Mouse (Mus musculus): Measurements from ENCODE around the gene Lamc3.

The Lamc3 gene

DNA sequence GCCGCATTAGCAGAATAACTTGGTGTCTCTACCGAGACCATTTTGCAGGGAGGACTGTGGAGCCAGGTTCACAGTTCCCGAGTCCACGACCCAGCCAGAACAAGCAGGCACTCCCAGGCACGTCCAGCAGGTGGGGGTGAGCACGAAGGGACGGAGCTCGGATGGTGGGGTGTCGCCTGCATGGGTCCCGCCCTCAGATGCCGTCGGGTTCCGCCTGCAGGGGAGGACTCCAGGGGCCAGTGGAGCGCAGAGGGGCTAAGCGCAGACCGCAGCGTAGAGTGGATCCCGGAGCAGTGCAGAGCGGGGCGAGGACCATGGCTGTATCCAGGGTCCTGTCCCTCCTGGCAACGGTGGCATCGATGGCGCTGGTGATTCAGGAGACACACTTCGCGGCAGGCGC lies at the start of gene Lamc3:
Lamc3 (plus strand) TSS at position 262 of the 400 bp plus-strand sequence.
- DNase-seq, result no peak

DNA sequence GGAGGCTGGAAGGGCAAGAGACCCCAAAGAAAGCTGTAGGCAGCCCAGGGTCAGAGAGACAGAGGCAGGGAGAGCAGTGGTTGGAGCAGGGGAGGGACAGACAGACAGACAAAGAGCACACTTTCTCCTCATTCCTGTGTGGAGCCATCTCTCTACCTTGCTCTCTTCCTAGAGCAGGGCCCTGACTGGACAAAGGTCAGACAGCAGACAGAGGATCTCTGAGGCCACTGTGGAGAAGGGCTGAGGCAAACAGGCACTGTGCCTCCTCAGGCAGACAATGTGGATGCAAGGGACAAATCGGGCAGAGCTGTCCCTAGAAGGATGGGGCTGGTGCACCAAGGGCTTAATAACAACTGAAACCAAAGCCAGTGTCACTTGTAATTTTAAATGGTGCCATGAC lies 48.2 kb upstream of the Lamc3 start:
- no peak for DNase-seq

DNA sequence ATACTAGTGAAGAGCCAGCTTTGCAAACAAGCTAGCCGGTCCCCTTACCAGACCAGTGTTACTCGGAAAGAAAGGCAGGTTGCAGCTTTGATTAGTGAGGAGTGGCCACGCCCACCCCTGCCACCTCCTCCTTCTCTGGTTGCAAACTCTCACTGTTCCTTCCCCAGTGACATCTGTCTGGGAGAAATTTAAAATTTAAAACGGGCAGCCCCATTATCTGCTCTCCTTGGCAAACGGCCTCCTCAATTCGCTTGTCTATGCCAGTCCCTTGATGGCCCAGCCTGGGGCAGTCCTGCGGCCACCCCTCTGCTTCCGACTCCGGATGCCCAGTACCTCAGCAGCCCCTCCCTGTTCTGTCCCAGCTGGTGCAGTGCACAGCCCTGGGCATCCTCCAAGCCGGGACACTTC lies 42.4 kb upstream of the Lamc3 start:
- DNase-seq, result no peak

DNA sequence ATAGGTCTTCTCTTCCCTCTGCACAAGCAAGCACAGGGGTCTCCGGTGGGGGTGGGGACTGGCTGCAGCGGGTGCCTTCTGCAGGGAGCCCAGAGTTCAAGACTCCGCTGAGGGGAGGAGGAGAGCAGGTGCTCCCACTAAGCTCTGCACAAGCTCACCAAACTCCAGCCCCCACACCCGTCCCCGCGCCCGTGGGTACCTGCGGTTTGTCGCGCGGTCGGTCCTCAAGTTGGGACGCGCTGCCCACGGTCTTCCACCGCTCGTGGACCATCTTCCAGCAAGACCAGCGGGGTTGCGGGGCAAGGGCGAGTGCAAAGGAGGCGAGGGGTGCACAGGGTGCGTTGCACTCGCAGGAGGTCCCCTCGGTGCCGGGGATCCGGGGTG lies 41.6 kb upstream of the Lamc3 start:
- no peak for DNase-seq

DNA sequence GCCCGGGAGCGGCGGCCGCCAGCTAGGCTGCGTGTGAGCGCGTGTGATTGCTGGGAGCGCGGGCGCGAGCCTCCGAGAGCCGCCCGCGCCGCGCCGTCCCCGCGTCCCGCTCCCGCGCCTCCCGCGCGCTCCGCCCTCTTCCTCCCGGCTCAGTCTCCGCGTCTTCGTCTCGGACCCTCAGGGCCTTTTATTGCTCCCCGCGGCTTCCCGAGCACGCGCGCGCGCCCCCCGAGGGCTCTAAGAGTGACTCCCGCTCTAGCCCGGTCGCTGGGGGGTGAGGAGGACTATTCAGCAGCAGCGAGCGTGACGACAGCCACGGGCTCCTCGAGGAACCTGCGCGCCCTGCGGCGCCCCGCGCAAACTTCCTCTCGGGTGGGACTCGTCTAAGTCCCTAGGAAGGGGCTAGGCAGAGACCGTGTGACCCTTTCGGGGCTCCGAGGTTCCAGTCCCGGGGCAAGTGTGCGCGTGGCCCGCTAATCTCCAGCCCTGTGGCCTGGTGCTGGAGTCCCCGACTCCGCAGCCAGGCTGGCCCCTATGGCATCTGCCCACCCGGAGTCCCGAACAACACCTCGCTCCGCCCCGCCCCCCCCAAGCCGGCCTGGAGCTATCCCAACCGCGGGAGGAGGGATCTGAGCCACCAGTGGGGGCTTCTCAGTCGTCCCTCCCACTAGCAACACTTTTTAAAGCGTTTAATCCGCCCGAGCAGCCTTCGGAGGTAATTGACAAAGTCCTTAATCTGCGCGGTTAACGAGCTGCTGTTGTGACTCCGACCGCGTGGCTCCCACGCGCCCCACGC lies 41.0 kb upstream of the Lamc3 start, which contains the start of gene Fibcd1:
Fibcd1 (minus strand) TSS at position 110 of the 796 bp plus-strand sequence.
- DNase-seq, result no peak

DNA sequence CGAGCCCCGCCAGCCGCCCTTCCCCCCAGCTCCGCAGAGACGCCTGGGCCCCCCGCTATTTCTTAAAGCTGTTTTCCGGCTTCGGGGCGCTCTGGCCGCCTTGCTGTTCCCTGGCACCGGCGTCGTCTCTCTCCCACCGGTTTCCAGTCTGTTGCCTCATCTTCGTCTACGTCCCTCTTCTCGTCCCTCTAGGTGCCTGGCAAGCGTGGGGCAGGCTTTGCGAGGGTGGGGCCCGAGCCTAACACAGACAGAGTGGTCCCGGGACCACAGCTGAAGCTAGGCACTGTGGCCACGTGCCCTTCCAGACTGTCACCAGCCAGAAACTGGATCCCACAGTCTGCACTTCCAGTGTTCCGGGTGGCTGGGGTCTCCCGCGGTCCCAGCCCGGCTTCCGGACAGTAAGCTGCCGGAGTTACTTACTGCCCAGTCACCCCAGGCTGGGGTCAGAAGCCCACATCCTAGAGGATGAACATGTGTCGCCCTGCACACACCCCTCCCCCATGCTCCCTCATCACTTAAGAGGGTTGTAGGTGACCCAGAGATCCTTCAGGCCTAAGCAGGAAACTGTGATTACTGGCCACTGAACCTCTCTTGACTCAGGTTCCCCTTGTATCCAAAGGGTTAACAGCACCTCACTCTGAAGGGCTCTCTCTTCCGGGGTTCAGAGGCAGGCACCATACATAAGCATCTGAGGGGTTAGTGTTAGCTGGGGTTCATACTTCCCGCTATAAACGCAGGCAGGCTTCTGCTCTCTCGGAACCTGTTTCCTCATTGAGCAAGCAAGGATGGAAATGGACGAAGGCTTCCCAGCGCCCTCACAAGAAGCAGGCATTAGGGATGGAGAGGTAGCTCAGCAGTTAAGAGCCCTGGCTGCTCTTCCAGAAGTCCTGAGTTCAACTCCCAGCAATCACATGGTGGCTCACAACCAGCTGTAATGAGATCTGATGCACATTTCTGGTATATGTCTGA lies 40.1 kb upstream of the Lamc3 start:
- DNase-seq, result no peak

DNA sequence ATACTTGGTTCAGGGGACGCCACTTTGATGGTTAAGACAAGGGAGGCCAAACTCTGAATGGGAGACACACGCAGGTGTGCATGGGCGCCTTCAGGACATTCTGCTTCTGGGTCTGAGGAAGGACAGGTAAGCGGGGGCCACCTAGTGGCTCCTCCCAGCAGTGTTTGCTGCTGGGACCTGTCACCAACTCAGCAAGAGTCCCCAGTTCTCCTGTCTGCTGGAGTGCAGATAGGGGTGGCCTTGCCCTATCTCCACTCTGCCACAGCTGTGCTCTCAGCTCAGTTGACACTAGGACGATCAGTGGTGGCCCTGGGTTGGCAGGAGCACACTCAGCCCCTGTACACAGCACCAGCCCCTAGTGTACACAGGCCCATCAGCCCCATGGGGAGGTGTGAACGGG lies 39.2 kb upstream of the Lamc3 start:
- DNase-seq, result no peak

DNA sequence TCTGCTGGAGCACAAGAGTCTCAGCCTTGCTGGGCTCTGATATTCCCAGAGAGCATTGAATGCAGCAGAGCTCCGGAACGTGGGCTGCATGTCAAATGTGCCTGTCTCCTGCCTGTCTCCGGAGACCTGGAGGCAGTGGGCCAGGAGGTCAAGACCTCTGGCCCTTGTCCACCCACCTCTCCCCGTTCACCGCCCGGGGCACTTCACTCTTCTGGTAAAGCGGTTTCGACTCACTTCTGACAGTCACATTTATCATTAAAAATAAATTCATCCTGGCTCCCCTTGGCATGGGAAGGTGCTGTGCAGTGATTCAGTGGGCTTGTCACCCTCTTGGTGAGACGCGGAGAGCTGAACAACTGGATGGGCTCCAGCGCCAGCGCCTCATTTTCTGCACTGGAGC lies 37.0 kb upstream of the Lamc3 start:
- no peak for DNase-seq

DNA sequence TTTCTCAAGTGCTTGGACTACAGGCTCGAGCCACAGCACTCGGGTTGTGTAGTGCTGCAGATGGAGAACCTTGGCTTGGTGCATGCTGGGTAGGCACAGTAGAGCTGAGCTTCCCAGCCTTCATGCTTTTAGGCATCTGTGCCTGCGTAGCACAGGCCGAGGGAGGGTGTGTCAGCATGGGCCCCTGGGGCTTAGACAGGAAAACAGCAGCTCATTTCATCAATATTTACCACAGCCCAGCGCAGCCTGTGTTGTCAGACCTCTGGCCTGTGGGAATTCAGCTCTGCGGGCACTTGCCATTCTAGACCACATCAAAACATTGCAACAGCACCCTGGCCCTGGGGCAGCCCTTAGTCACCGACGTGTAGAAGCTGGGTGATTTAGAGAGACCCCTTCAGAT lies 31.1 kb upstream of the Lamc3 start:
- DNase-seq, result no peak

DNA sequence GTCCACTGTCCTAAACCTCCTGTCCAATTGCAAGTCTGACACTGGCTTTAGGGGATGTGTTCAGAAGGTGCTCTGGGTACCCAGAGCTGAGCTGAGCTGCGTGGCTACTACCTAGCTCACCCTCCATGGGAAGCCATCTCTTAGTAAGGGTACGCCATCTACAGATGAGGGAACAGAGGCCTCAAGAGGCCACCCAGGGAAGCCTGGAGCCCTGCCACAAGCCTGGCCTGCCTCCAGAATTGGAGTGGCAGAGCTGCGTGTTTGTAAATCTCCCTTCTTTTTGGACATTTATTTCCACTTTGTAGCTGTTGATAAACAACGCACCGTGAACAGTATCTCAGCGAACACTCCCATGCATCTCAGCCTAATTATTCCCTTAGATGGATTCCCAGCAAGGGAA lies 29.9 kb upstream of the Lamc3 start:
- DNase-seq, result no peak

DNA sequence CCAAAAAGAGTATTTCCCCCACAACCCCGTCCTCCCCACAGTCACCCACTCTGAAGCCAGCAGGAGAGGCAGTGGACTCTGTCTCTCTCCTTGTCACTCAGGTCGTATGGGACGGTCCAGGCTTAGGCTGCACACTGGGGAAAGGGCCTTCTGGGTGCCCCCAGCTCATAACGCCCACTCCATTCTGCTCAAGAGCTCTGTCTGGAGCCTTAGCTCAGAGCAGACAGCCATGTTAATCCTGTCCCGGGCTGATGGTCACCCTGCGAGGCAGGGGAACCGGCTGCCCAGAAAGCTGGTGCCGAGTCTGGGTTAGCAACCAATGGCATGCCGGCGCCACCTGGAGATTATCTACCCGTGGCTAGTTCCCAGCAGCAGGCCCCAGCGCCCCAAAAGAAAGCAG lies 28.6 kb upstream of the Lamc3 start:
- no peak for DNase-seq

DNA sequence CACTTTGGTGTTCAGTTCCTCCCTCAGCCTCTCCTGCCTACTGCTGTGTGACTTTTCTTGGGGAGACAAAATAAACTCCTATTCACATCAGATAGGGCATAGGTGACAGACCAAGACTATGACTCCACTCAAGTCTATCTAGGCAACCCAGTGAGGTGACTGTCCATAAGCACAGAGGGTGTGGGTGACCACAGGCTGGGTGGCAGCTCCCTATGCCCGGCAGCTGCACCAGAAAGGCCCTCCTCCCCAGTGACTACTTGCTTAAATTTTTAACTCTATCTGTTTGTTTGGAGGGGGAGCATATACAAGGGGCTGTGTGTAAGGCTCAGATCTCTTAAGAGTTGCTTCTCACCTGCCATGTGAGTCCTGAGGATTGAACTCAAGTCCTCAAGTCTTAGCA lies 24.2 kb upstream of the Lamc3 start:
- DNase-seq, result no peak

DNA sequence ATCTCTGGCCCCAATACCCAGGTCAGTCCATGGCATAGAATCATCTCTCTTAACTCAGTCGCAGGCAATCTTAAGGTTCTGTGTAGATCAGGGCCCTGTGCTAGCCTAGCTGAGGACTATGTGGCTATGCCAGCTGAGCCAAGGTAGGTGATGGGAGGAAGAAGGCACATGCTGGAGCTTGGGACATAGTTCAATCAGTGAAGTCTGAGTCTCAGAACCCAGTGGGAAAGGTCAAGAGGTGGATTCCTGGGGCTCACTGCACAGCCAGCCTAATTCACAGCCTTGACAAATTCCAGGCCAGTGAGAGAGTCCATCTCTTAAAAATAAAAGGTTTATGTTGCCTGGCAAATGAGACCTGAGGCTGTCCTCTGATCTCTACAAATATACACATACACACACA lies 23.3 kb upstream of the Lamc3 start:
- DNase-seq, result no peak

DNA sequence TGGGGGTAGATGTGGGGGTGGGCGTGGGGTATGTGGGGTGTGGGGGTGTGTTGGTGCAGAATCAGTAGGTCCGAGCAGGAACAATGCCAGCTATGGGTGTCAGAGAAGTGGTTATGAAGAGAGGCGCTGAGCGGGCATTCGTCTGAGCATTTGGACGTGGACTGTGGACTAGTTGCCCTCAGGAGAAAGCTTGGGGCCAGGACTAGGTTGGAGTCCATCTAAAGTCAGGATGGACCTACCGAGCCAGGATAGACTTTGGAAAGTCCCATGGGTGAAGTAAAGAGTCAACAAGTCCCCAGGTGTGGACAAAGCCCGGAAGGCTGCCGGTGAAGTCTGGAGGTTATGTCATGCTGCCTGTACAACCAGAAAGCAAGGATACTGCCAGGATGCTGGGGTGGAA lies 22.2 kb upstream of the Lamc3 start:
- no peak for DNase-seq

DNA sequence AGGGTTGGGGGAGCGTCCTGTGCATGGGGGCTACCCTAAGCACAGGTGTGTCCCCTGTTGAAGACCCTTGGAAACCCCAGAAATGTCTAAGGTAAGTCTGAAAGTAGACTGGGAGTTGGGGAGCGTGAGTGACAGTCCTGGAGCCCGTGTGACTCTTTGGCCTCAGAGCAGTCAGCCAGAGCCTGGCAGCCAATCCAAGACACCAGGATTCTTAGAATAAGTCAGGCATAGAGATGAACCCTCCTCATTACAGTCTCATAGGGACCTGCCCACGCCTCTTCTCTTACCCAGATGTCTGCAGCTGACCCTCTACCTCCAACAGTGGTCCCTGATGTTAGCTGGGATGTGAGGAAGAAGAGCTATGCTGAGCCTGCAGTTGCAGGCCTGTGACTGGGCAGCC lies 21.8 kb upstream of the Lamc3 start:
- DNase-seq, result no peak

DNA sequence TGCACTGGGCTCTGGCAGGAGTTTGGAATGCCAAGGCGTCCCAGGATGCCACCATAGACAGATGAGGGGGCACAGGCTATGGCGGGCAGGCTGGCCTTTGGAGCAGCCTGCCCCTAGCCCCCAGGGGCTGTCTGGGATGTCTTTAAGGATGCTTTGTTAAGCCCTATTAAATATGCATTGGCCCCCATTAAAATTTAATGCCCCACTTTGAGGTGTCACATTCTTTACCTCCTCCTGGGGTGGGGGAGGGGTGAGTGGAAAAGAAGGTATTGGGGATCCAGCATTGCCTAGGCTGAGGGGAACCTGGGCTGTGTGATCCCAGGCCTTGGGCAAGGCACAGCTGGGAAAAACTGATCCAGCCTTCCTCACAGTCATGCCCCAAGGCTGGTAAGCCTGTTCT lies 21.3 kb upstream of the Lamc3 start:
- DNase-seq, result no peak

DNA sequence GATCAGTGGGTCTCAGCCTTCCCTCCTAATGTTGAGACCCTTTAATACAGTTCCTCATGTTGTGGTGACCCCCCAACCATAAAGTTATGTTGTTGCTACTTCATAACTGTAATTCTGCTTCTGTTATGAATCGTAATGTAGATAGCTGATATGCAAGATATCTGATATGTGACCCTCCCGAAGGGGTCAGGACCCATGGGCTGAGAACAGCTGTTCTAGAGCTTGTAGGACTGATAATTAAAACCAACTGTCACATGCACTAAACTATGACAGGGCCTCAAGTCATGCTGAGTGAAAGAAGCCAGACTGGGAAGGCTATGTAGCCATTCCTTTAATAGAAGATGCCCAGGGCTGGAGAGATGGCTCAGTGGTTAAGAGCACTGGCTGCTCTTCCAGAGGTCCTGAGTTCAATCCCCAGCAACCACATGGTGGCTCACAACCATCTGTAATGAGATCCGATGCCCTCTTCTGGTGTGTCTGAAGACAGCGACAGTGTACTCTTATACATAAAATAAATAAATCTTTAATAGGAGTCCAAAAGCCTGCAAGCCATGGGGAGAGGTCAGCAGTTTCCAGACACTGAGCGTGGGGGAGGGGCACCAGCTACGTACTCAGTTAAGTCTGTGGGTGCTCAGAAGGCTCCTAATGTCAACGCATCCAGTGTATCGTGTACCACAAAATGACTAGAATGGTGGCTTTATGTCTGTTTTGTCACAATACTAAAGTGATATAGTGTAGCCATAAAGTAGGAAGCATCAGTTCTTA lies 19.1 kb upstream of the Lamc3 start:
- DNase-seq, result no peak

DNA sequence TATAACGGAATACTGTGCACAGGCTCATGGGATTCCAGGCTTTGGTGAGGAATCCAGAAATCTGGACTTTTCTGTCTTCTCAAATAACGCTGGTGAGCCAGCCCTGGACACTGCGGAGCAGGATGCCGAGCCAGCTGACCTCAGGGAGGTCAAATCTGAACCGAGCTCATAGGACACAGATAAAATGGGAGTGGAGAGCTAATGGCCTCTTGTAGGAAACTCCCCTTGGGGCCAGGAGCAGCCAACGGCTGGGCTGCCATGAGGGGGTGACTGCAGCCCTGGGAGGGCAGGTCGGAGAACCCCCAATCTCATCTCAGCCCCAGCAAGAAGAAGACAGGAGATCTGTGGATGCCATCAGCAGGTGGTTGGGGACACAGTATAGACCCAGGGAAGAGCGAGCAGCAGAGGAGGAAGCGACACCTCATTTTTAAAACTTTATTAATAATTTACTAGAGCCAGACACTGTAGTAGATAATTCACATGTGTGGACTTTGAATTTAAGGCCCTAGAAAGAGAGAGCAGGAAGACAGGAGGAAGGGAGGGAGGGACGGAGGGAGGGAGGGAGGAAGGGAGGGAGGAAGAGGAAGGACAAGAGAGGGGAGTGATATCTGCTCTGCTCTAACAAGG lies 18.4 kb upstream of the Lamc3 start:
- no peak for DNase-seq

DNA sequence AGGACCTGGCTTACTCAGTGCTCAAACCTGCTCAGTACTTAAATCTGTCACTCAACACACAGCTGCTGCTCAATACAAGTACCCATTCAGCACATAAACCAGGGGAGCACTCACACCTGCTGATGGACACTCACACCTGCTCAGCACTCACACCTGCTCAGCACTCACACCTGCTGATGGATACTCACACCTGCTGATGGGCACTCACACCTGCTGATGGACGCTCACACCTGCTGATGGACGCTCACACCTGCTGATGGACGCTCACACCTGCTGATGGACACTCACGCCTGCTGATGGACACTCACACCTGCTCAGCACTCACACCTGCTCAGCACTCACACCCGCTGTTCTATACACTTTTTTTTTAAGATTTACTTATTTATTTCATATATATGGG lies 17.4 kb upstream of the Lamc3 start:
- no peak for DNase-seq

DNA sequence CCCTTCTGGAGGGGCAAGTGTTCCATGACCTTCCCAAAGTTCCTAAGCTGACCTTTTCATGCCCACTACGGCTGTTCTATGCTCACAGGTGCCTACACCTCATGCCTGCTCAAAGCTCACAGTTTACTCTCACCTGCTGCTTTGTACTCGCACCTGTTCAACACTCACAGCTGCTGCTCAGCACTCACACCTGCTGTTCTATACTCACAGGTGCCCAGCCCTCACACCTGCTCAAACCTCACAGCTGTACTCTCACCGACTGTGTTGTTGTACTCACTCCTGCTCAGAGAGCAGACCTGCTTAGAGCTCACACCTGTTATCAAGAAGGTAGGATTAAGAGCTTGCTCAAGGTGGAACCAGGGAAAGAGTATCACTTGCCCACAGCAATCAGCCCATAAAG lies 16.4 kb upstream of the Lamc3 start:
- no peak for DNase-seq

DNA sequence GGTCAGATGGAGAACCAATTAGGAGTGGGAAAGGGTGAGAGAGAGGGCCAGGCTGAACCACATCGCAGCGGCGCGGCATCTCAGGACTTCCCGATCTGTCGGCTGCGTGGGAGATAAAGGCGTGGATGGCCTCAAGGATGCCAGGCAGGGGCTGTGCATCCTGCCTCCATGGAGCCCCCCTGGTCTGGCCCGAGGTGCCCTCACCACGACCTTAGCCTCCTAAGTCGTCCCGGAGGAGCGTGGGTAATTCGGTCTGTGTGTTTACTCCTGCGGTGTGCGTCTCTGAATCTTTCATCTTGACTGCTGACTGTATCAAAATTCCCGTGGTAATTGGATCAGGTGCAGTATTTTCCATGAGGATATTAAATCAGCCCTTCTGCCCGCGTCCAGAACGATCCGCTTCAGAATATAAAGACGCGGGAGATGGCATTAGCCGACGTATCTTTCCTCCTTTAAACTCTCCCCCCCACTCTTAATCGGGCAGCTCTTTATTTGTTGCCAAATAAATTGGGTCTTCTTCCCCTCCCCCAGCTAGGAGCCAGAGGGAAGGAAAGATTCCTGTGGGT lies 12.7 kb upstream of the Lamc3 start:
- no peak for DNase-seq

DNA sequence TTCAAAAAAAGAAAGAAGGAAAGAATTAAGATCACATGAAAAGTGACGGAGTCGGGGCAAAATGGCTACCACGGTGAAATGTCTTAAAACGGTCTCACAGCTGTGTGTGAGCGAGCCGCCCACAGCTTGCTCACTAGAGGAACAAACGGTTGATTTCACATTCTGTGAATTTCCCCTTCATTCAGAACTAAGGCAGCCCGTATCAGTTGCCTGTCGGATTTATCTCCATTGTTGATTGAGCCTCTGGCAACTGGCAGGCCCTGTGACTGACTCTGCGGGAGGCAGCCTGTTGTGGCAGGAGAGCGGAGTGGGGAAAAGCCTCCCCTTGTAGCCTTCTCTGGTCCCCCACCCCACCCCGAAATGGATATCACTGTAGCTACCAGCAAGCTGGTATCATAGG lies 10.6 kb upstream of the Lamc3 start:
- DNase-seq, result peak; percentile 43
